Mouse (Mus musculus) ZHBTc4 (cell line): ENCODE results near the gene Dlg1.

Experiments used
- DNase-seq: peaks from one replicate; pipeline ENCODE4 v3.0.0-alpha.2; 2011; ENCODE audit warnings: low read depth, low spot score

Dlg1 gene

DNA sequence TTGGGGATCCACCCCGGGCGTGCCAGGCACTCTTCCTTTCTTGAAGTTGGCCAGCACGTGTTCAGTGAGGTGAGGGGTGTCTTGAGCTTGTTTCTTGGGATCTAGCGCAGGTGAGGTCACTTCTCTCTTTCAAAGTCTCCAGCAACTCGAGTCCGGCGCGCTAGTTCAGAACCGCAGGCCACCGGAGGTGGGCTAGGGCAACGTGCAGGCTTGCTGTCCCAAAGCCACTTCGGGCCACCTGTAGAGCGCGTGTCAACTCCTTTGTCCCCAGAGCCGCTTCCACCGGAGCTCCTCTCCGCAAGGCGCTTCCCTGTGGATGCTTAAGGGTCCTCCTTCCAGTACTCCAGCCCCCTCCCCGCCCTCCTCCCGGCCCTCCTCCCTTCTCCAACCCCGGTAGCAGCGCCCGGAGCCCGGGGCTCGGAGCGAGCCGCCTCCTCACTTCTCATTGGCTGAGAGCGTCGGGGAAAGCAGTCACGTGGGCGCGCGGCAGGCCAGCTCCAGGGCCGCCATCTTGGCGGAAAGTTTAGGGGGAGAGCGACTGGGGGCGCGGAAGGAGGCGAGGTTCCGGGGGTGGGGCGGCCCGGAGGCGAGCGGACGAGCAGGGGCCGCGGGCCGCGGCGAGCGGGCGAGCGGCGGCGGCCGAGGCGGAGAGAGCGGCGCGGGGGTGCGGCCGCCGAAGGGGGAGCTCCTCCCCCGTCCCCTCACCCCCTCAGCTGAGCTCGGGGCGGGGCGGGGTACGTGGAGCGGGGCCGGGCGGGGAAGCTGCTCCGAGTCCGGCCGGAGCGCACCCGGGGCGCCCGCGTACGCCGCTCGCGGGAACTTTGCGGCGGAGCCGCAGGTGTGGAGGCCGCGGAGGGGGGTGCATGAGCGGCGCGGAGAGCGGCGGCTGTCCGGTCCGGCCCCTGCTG is at the start of gene Dlg1:
Gene Dlg1 (plus strand): TSS at position 65 of the 908 bp plus-strand sequence.
- DNase-seq: peak; percentile 97

DNA sequence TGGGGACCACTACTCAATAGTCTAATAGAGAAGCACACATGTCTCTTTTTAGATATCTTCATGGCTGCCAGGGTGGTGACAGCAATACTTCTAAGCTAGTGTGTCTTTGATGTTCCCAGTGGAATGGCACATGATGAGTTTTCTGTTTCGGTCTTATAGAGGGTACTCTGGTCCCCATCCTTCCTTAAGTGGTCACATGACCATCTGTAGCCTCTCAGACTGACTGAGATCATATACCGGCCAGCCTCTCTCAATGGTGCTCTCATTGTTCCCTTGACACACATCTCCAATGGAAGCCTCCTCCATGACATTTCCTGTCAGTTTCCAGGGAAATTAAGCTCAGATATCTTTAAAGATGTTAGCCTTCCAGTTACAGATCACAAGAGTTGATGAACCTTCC is 46.9 kb upstream of the Dlg1 start:
- DNase-seq: no peak

DNA sequence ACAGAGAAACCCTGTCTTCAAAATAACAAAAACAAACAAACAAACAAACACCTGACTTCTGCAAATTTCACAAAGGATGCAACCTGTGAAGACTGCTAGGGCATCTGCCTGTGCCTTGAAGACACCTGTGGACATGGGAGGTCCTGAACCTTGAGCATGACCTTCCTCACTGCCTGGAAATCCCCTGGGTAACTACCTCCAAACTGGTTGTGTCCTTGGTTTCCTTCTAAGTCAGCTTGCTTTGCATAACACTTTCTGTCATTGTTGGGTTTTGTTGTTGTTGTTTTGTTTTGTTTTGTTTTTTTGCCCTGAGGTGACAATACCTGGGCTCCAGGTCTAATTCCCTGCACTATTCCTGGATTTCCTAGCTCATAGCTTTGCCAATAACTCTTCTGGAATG is 46.1 kb upstream of the Dlg1 start:
- DNase-seq: no peak

DNA sequence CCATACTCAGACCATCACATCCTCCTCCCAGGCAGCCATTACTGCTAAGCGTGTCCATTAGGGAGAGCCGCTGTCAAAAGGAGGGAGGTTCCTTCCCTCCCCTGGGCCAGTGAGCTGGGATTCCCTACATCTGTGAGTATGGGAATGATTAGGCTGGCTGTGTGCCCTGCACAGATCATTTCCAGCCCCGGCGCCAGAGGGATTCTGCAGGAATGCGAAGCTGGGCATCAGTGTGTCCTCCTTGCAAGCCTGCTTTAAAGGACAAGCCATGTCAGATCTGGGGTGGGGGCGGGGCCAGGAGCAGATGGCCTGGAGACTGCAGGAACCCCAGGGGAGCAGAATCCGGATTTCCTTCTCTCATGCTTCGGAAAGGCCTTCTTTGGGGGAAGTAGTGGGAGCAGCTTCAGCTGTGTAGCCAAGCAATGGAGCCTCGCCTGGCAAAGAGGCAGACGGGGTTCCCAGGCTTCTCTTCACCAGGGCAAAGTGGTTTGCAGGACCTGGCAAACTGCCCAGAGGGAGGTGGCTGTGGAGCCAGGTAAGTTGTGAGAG is 45.3 kb upstream of the Dlg1 start:
- peak; percentile 13 for DNase-seq

DNA sequence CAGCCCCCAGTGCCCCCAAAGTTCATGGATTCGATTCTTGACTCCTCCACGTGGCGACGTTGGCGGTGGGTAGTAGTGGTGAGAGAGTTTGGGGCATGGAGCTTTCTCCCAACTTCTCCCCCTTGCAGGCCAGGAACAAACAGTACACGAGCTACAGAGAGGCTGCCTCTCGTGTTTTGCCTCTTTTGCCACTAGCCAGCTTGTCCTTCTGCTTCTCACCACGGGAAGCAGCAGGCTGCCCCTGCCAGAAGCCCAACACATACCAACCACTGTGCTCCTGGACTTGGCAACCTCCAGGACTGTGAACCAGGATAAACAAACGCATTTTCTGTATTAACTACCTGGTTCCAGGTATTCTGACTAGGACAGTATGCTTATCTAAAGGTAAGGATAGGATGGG is 44.6 kb upstream of the Dlg1 start:
- no peak for DNase-seq

DNA sequence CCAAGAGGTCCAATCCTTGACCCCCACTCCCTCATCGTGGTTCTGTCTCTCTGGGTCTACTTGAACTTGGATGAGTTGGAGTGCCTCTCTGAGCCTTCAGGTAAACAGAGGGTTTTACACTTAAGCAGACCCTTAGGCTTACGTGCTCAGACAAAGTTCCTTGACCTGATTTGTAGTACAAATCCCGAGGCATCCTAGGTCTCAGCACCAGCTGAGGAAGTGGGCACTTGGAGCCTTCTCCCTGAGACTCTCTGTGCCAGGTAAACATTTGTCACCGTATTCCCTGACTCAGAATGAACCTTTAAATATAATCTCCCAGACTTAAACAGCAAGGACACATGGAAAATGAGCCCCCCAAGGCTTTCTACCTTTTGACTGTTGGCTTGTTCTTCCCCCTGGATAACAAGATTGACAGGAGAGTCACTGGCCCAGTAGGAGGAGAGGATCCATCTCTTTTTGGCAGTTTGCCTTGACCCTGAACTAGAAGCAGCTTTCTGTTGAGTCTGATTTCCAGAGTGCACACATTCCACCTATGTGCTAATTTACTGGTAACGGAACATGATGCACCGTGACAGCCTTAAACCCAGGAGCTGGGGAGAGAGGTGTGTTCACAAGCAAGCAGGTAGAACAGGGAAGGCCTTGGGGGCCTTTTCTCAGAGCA is 43.4 kb upstream of the Dlg1 start:
- DNase-seq: no peak

DNA sequence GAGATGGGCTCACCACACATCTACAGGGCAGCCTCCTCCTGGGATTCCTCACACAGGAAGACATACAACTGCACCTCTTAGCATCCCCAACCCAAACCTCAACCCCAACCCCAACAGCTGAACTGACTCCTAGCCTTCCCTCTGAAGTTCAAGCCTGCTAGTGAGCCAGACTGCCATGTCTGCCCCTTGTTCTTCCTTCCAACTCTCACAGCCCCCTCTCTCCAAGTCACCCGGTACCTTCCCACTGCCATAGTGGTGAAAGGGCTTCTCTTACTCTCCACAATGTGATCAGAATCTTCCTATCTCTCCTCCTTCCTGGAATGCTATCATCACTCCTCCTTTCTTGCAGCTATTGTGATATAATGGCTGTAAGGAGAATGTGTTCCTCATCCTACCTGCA is 40.9 kb upstream of the Dlg1 start:
- DNase-seq: no peak

DNA sequence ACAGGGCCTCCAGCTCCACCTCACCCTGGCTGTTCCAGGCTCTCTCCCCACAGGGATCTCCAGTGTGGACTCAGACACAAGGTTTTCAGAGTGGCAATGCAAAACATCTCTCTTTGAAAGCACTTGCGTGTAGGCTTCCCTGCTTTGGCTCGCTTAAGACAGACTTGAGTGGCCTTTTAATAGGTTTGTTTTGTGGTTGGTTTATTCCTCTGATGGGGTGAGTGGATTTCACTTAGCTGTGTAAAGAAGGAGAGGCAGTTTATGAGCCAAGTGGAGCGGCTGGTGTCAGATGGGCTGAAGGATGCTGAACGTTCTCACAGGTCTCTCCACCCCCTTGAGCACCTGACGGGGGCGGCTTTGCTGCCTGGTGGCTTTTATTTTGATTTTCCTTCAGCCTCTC is 40.1 kb upstream of the Dlg1 start:
- no peak for DNase-seq

DNA sequence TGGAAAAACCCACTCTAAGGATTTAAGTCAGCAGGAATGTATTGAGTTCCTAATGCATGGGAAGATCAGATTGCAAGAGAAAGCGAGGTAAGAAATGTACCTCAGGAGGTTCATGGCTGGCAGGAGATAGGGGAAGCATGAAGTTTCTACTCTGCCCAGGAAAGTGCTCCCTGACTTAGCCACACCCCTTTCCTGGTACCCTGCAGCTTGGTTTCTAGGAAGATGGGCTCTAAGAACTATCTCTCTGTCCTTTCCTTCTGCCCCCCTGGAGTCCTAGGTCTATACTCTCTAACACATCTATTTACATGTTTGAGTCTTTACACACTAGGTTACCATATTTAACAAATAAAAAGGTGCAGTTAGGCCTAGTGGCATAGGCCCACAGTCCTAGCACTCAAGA is 38.5 kb upstream of the Dlg1 start:
- no peak for DNase-seq

DNA sequence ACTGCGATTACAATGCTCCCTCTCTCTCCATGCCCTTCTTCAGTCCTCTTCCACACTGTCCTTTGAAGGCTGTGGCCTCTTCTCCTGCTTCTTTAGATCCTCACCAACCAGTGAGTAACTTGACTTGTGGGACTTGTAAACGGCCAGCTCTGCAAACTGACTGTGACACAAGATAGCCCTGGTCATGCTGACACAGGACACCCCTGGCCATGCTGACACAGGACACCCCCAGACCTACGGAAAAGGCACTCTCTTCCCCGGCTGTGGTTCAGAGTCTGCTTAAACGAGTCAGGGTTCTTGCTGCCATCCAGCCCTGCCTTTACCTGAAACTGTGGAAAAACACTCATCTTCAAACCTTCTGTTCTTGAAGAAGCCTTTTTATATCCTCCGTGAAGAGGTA is 36.9 kb upstream of the Dlg1 start:
- DNase-seq: no peak

DNA sequence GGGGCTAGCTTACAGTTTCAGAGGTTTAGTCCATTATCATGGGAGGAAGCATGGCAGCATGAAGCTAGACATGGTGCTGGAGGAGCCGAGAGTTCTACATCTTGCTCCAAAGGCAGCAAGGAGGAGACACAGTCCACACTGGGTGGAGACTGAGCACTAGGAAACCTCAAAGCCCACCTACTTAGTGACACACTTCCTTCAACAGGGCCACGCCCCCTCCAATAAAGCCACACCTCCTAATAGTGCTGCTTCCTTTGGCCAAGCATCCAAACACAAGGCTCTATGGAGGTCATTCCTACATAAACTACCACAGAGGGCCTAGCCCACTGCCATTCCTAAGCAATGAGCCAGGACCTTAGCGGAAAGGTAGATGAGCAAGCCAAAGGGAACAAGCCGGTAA is 32.9 kb upstream of the Dlg1 start:
- peak; percentile 78 for DNase-seq

DNA sequence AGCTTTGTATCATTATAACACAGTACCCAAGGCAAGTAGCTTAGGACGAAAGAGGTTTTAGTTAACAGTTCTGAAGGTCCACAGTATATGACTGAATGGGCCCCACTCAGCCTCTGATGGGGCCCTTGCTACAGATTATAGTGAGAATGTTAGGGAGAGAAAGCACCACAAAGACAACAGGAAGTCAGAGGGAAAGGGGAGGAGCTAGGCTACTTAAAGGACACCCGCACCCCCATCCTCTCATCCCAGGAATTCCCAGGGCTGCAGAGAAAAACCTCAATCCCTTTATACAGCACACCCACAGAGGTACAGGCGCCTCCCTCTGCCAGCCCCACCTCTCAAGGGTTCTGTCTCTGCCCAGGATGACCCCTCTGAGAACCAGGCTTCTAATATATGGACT is 32.2 kb upstream of the Dlg1 start:
- DNase-seq: peak; percentile 48

DNA sequence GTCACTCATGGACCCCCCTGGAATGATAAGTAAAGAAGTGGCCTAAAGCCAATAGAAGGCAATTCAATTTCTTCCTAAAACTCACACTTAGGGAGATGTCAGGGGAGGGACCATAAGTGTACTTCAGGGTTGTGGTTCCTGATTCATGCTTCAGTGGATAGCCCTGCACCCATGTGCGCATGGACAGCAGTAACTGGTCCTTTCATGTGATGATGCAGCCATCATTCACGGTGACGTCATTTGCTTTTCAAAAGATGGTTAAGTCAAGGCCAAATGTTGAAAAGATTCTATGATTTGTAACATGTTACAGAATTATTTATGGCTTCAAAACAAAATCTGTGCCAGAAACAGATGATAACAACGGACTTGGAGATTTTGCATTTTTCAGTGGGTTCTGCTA is 28.9 kb upstream of the Dlg1 start:
- DNase-seq: no peak

DNA sequence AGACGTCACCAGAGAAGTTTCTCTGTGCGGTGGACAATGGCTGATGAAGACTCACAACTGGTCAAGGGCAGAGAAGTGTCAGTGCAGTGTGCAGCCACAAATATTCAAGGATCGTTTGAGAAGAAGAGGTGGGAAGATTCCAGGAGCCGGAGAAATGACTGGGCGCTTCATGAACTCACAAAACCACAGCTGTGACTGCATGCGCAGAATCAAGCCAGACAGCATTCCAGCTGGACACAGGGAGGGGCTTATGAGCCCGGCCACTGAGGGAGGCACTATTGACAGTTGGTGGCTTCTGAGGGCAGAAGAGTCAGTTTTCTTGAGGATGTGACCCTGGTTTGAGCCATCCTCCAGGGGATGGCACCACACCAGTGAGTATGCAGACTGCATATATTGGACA is 24.9 kb upstream of the Dlg1 start:
- no peak for DNase-seq

DNA sequence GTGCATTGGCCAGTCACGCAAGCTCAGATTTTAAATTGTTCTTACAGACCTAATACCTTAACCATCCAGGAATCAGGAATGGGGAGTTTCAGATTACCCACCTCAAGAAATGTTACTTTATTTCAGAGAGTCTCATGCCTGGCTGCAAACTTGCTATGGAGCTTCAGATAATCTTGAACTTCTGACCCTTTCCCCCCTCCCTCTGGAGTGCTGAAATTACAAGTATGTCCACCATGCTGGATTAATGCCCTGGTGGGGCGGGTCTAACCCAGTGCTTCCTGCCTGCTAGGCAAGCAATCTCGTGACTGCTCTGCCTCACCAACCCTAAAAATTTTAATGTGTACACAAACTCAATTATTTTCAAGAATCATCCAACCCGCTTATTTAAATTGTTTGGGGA is 23.3 kb upstream of the Dlg1 start:
- no peak for DNase-seq

DNA sequence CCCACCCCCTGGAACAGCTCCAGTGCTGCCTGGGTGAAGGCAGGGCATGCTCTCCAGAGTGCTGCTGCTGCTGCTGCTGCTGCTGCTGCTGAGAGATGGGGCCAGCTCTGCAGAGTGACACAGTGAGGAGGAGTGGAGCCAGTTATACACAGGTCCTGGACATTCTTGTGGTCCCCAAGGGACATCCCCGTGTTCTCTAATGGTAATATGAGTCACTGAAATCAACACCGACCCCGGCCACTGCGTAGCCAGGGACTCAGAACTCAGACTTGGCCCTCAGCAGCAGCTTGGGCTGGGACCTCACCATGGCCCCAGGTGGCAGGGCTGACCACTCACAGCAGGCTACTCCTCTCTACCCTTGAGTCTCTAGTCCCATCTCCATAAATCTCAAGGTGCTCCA is 21.5 kb upstream of the Dlg1 start:
- DNase-seq: no peak

DNA sequence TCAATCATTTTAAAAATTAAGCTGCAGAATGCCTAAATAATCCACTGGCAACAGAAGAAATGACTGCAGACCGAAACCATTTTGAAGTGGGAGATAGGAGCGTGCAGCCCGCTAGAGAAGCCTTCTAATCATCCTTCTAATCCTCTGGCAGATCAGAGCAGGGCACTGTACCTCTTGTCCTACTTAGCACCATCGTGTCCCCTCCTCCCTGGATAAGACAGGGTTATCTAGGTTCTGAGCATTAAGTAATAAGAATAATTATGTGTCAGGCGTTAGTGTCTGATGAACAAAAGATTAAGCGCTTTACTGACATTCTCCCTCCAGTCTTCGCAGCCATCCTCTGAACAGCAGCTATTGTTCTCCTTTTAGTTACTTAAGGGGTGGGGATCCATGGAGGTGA is 16.0 kb upstream of the Dlg1 start:
- DNase-seq: no peak

DNA sequence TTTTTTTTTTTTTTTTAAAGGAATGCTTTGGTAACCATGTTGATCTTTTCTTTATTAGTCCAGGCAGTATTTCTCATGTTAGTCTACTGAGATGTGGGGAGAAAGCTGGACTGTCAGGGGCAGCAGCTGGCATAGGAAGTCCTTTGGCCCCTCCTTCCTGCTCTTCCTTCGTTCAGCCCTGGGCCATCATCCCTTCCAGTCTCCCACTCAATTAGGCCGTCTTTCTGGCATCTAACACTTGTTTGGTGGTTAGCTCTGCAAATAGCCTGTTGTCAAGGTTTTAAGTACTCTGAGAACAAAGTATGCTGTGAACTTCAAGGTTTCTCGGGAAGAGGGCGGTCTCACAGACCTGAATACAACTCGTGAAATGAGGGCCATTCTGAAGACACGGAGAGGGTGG is 12.5 kb upstream of the Dlg1 start:
- DNase-seq: peak; percentile 24

DNA sequence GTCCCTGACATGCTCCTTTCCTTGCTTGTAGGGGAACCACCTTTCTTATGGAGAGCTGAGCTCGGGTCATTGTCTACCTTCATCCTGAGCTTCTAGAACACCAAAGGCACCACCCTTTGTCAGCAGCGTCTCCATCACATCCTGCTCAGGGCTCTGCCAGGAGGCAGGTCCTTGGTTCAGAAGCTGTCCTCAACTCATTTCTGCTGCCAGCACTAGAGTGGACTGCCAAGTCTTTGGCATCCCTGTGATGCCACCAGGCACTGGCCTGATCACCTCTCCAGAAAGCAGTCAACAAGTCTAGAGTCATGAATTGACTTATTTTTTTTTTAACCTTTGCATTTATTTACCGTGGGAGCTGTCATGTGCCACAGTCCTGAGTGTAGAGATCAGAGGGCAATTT is 11.7 kb upstream of the Dlg1 start:
- DNase-seq: no peak

DNA sequence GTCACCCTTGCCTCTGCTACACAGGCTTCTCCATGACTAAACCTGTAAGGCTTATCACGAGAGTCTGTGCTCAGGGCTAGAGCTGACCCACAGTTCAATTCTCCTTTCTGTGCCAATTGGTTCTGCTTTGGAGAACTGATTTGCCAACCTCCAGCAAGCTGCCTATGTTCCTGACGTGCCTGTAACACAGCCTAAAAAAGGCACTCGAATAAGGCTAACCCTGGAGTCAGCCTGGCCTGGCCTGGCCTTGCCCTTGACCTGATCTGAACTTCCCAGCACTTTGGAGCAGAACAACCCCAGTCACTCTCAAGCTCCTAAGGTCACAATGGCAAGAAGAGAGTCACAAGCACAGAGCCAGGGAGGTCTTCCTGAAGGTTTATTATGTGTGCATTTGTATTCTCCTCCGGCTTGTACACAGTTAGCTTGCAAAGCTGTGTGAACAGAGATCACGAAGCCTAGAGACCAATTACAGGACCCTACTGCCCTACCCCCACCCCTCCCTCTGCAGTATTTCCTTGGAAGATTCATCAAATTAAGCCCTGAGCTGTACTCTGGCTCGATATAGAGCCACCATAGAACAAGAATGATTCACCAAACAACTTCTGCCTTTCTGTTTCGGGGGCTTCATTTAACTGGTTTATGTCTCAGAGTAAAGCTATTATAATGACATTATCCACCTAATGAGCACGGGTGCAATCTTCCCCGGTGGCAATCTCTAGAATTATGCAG is 11.0 kb upstream of the Dlg1 start:
- no peak for DNase-seq

DNA sequence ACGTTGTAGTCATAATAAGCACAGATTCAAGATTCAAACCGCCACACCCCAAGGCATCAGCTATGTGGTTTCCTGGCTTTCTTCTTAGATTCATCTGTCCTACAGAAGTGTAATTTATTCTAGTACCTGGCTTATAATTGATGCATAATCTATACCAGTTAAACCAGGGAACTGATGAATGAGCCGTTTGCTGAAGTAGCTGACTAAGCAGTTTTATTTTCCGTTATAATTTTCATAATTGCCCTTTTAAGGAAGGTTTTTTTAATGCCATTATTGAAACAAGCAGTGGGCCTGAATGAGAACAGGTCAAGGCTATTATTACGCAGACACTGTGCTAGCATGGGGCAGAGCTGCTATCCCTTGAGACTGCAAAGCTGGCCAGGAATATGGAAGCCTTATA is 9.6 kb upstream of the Dlg1 start:
- no peak for DNase-seq

DNA sequence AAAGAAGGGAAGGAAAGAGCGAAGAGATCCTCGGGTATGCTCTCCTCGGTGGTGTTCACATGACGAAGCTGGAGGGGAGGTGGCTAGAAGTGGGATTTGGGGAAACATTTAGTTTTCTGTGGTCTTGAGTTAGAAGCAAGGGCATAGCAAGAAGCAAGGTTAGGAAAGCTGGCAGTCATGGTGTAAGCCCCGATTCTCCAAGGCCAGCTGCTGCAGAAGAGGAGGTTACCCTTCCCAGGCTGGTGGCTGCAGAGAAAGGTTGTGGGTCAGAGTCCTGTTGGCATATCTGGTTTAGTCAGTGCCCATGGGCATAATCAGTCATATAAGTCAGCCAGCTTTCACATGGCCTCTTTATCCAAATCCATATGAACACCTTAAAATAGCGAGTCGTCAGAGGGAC is 9.2 kb upstream of the Dlg1 start:
- no peak for DNase-seq
